Mouse (Mus musculus) spleen, postnatal 10 days (tissue): ENCODE results near the gene Grik3.

Source experiments
- DNase-seq, 2 experiments: peaks; one replicate each; pipeline ENCODE4 v3.0.0; 2021 to 2022; ENCODE audit warnings: low spot score in 2 of 2

The Grik3 gene

GRCm38 (mm10) chr4:125490661-125491504 is at the start of gene Grik3:
Grik3 (plus strand) TSS chr4:125490700.
- no peak for DNase-seq

GRCm38 (mm10) chr4:125441821-125442220 is 48.7 kb upstream of the Grik3 start:
- DNase-seq = no peak

- no peak for DNase-seq
These were observed 46.1 kb upstream of the Grik3 start for GRCm38 (mm10) chr4:125444366-125444765.

GRCm38 (mm10) chr4:125450602-125451321 is 39.7 kb upstream of the Grik3 start:
- no peak for DNase-seq

GRCm38 (mm10) chr4:125451821-125452220 is 38.7 kb upstream of the Grik3 start:
- no peak for DNase-seq

- DNase-seq = no peak
These were observed 34.0 kb upstream of the Grik3 start for GRCm38 (mm10) chr4:125456506-125456905.

- DNase-seq = no peak
These were observed 33.1 kb upstream of the Grik3 start for GRCm38 (mm10) chr4:125457152-125458093.

- no peak for DNase-seq
These were observed 30.7 kb upstream of the Grik3 start for GRCm38 (mm10) chr4:125459791-125460190.

- DNase-seq = no peak
These were observed 20.7 kb upstream of the Grik3 start for GRCm38 (mm10) chr4:125469711-125470372.

GRCm38 (mm10) chr4:125474903-125475302 is 15.6 kb upstream of the Grik3 start:
- DNase-seq = no peak

- no peak for DNase-seq
These were observed 12.4 kb upstream of the Grik3 start for GRCm38 (mm10) chr4:125478071-125478470.

- DNase-seq = no peak
These were observed 9.2 kb upstream of the Grik3 start for GRCm38 (mm10) chr4:125481256-125481655.

GRCm38 (mm10) chr4:125484131-125484530 is 6.4 kb upstream of the Grik3 start:
- DNase-seq = no peak

- no peak for DNase-seq
These were observed 4.9 kb upstream of the Grik3 start for GRCm38 (mm10) chr4:125485416-125486239.

- DNase-seq = no peak
These were observed 3.9 kb upstream of the Grik3 start for GRCm38 (mm10) chr4:125486616-125487015.

GRCm38 (mm10) chr4:125487031-125487430 is 3.5 kb upstream of the Grik3 start:
- DNase-seq = no peak

- no peak for DNase-seq
These were observed 1.5 kb upstream of the Grik3 start for GRCm38 (mm10) chr4:125488796-125489637.

- no peak for DNase-seq
These were observed 454 bp upstream of the Grik3 start for GRCm38 (mm10) chr4:125489901-125490590.
